Mouse (Mus musculus) midbrain, embryonic 11.5 days (tissue): ENCODE measurements around the gene Mfn2. TPM values are rescaled to one million over a fixed set of nuclear protein-coding genes. Genes with fewer than 3 reads are reported as not detected.

ENCODE experiments used
- ATAC-seq: fragments of 200-750 bp; cut with Nextera tagmentation; 2 replicates; pipeline ENCODE4 v1.8.0; 2017; ENCODE audit warnings: moderate TSS enrichment, moderate library complexity; ENCODE audit not compliant: low FRiP score
- DNase-seq: peaks from one replicate; pipeline ENCODE4 v3.0.0; 2015; ENCODE audit warnings: low spot score; ENCODE audit errors: missing footprints
- H3K27ac ChIP-seq: fragments of 300-500 bp; sonication (generic); 2 replicates; pipeline ENCODE4 v1.5.1; 2014; ENCODE audit warnings: low read depth, low read length
- H3K27me3 ChIP-seq: fragments of 300-500 bp; sonication (generic); 2 replicates; pipeline ENCODE4 v1.6.1; 2014; ENCODE audit warnings: mild to moderate bottlenecking, low read length, moderate library complexity, mixed read lengths; ENCODE audit not compliant: control insufficient read depth, insufficient read depth
- H3K36me3 ChIP-seq: fragments of 300-500 bp; sonication (generic); 2 replicates; pipeline ENCODE4 v1.6.1; 2014; ENCODE audit warnings: mild to moderate bottlenecking, low read length, moderate library complexity, mixed read lengths; ENCODE audit not compliant: control insufficient read depth, insufficient read depth
- H3K4me1 ChIP-seq: fragments of 300-500 bp; sonication (generic); 2 replicates; pipeline ENCODE4 v1.6.1; 2014; ENCODE audit warnings: low read length; ENCODE audit not compliant: control insufficient read depth, insufficient read depth
- H3K4me2 ChIP-seq: fragments of 300-500 bp; sonication (generic); 2 replicates; pipeline ENCODE4 v1.6.1; 2014; ENCODE audit warnings: mild to moderate bottlenecking, moderate library complexity
- H3K4me3 ChIP-seq: fragments of 300-500 bp; sonication (generic); 2 replicates; pipeline ENCODE4 v1.5.1; 2014; ENCODE audit warnings: low read depth, low read length
- H3K9ac ChIP-seq: fragments of 300-500 bp; sonication (generic); 2 replicates; pipeline ENCODE4 v1.6.1; 2014; ENCODE audit warnings: low read length
- H3K9me3 ChIP-seq: fragments of 300-500 bp; sonication (generic); 2 replicates; pipeline ENCODE4 v1.6.1; 2016; ENCODE audit warnings: low read length; ENCODE audit not compliant: control insufficient read depth
- WGBS: fragments of 180-500 bp; shearing (Covaris S2); extraction: QIAGEN DNeasy Blood & Tissue Kit; methylation state at CpG from one replicate; pipeline ENCODE4 v1.1.7; 2014; 5-methylcytosine and 5-hydroxymethylcytosine counted together
- polyA plus RNA-seq: library from polyadenylated mRNA; unstranded; fragments of >200 nt; fragmentation: Nextera tagmentation; extraction: Ambion mirVana; gene quantifications from 2 replicates; pipeline ENCODE4 v1.2.1, GENCODE M21; 2014

The Mfn2 gene
- polyA plus RNA-seq, 1 experiment from 2014 or later = 42.4 TPM

DNA sequence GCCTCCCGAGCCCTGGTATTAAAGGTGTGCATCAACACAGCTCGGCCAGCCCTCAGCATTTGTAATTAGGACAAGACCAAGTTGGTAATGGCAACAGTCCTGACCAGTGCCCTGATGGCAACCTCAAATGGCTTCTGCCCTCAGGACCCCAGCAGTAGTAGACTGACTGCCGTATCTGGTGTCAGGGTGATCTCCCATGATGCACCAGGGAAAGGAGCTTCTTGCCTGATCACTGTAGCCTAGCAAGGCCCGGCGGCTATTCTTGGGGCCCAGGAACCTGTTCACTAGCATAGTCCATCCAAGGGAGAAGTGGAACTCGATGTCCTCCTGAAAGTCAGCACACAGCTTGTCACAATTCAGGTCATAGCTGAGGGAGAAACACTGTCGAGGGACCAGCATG, 22.7 kb downstream of the Mfn2 start:
- no peaks in the 10 kb centered on the region for H3K27me3 ChIP-seq
- H3K4me3 ChIP-seq = no peak overlapping the region
- H3K36me3 ChIP-seq = peaks cover 26% of the 10 kb centered on the region
- H3K9ac ChIP-seq = no peak overlapping the region
- no peaks in the 10 kb centered on the region for H3K9me3 ChIP-seq
- 95% methylated on average over 7 of the region's 7 CpGs for WGBS
- H3K4me1 ChIP-seq = no peaks in the 10 kb centered on the region
- H3K27ac ChIP-seq = no peak overlapping the region
- no peak overlapping the region for H3K4me2 ChIP-seq
- DNase-seq (no peak), ATAC-seq (no peak)

DNA sequence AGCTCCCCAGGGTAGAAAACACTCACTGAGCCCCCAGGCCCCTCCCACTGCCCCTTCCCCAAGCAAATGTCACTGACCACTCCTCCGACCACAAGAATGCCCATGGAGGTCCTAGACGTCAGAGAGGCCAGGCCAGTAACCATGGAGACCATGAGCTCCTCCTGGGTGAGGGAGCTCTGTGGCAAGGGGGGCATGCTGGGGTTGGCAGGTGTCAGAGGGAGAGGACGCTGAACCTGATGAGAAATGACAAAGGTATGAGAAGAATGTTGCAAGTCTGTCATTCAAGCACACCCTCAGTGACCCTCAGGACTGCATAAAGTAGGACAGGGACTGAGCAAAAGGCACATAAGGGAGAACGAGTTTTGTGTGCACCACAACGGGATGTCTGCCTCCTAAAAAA, 24.6 kb downstream of the Mfn2 start:
- no peaks in the 10 kb centered on the region for H3K27me3 ChIP-seq
- WGBS = 61% methylated on average over 5 of the region's 5 CpGs
- H3K4me2 ChIP-seq = no peak overlapping the region
- no peak overlapping the region for H3K27ac ChIP-seq
- no peak overlapping the region for H3K4me3 ChIP-seq
- ATAC-seq (peak; percentile 25; the same call in 1 of the 2 replicates), DNase-seq (no peak)
- no peaks in the 10 kb centered on the region for H3K9me3 ChIP-seq
- no peaks in the 10 kb centered on the region for H3K4me1 ChIP-seq
- H3K36me3 ChIP-seq = peaks cover 26% of the 10 kb centered on the region
- H3K9ac ChIP-seq = no peak overlapping the region

DNA sequence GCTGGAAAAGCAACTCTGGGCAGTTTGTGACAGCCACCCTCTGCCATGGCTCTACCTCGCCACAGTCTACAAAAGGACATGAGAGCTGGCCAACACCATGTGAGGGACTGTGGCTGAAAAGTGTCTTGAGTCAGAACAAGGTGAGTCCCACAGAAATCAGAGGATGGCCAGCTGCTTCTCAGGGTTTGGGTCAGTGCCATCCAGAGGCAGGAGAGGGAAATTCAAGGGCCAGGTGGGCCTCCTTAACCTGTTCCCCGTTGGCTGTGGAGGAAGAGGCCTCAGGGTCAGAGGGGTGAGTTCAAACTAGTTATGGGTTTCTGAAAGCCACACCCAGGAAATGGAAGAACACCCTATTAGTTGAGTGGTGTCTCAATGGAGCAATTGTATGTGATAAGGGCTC, 25.0 kb downstream of the Mfn2 start:
- Histone ChIP-seq H3K4me2 (no peak overlapping the region), H3K9ac (no peak overlapping the region), H3K9me3 (no peaks in the 10 kb centered on the region), H3K4me3 (no peak overlapping the region), H3K27me3 (no peaks in the 10 kb centered on the region), H3K4me1 (no peaks in the 10 kb centered on the region), H3K36me3 (peaks cover 29% of the 10 kb centered on the region), H3K27ac (no peak overlapping the region)
- ATAC-seq = no peak
- no peak for DNase-seq
- 85% methylated on average over 2 of the region's 2 CpGs for WGBS

DNA sequence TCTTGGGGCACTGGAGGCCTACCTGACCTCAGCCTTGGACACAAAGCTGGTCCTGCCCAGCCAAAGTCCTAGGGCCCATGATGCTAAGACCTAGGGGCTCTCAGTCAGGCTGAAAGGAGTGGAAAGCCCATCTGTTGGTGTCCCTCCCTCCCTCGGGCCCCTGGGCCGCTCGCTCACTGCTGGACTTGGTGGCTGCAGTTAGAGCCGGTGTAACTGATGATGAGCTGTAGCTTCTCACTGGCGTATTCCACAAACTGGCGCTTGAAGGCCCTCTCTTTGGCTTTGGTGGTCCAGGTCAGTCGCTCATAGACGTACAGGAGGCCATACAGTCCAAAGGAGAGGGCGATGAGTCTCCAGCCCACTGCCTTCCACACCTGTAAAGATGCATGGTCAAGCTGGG, 26.0 kb downstream of the Mfn2 start:
- no peak overlapping the region for H3K9ac ChIP-seq
- no peak for ATAC-seq
- H3K4me2 ChIP-seq = no peak overlapping the region
- peaks cover 30% of the 10 kb centered on the region for H3K36me3 ChIP-seq
- H3K27me3 ChIP-seq = no peaks in the 10 kb centered on the region
- H3K4me1 ChIP-seq = no peaks in the 10 kb centered on the region
- DNase-seq = no peak
- no peak overlapping the region for H3K27ac ChIP-seq
- 97% methylated on average over 9 of the region's 9 CpGs for WGBS
- H3K9me3 ChIP-seq = no peaks in the 10 kb centered on the region
- H3K4me3 ChIP-seq = no peak overlapping the region

DNA sequence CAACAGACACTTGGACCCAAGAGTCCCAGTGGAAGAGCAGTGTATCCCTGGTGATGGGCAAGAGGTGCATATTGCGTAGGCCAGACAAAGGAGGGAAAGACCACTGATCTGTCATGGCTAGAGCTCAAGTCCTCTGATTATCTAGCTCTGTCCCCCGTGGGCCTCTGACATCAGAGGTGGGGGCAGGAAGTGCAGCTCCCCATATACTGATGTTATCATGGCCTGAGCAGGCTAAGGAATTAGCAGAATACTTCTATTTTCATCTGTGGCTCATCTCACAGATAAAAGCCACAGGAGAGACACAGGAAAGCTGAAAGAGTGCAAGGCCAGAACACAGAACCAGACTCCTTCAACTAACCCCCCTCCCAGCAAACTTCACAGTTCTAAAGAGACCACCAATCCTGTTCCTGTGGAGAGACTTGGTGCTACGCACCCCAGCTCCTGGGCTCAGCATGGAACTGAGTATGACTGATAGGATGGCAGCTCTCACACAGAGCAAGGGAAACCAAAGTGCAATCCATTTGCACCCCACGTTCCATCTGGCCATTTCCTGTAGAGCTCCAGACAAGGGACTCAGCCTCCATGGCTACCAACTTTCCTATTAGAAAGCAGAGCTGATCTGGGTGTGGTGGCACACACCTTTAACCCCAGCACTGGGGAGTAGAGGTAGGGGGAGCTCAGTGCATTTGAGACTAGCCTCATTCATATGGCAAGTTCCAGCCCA, 28.5 kb downstream of the Mfn2 start:
- 96% methylated on average over 4 of the region's 4 CpGs for WGBS
- Histone ChIP-seq H3K9me3 (no peaks in the 10 kb centered on the region), H3K4me1 (no peaks in the 10 kb centered on the region), H3K27me3 (no peaks in the 10 kb centered on the region), H3K36me3 (peaks cover 26% of the 10 kb centered on the region), H3K27ac (no peak overlapping the region), H3K4me2 (no peak overlapping the region), H3K9ac (no peak overlapping the region), H3K4me3 (no peak overlapping the region)
- DNase-seq = no peak
- no peak for ATAC-seq

GRCm38 (mm10) chr4:147869238-147869637, 35.3 kb downstream of the Mfn2 start:
- no peak overlapping the region for H3K27ac ChIP-seq
- H3K9ac ChIP-seq = peak overlapping the region; percentile 77

DNA sequence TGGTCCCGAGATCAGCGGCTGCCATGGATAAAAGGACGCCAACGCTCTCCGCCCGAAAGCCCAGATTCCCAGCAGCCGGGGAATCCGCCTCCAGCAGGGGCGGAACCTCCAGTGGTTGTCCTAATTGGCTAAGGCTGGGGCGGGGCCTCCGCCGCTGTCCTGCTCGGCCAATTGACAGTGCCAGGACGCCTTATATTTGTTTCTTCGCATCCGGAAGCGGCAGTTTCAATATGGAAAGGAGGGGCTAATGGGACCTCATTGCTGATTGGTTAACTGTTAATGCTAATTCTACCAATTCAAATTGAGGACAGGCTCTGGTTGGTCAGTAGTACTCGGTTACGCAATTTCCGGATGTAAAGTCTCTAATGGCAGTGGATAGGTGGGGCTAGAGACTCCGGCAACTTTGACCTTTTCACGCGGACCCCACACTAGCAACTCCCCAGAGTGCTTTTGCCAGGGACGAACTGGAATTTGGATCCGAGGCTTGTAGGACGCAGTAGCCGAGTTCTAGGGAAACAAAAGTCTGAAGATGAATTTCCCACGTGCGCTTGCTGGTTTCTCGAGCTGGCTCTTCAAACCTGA, 36.0 kb downstream of the Mfn2 start, which contains the start of the genes Miip and Fv1:
Miip (minus strand) TSS at position 367 of the 582 bp plus-strand sequence.
Fv1 (plus strand) TSS at position 530 of the 582 bp plus-strand sequence.
- 0% methylated on average over 30 of the region's 30 CpGs for WGBS
- no peaks in the 10 kb centered on the region for H3K27me3 ChIP-seq
- peak within 1 kb of the TSS; percentile 63 for H3K27ac ChIP-seq
- H3K36me3 ChIP-seq = peaks cover 21% of the 10 kb centered on the region
- DNase-seq = peak; percentile 98
- H3K9me3 ChIP-seq = no peaks in the 10 kb centered on the region
- peak within 1 kb of the TSS; percentile 84 for H3K4me2 ChIP-seq
- H3K4me3 ChIP-seq = peak within 1 kb of the TSS; percentile 87
- peaks cover 19% of the 10 kb centered on the region for H3K4me1 ChIP-seq
- peak; percentile 98 for ATAC-seq
- peak within 1 kb of the TSS; percentile 86 for H3K9ac ChIP-seq

More at GRCm38 (mm10) chr4:147869238-147869637, 35.3 kb downstream of the Mfn2 start:
- peaks cover 19% of the 10 kb centered on the region for H3K4me1 ChIP-seq
- DNase-seq (peak; percentile 88), ATAC-seq (no peak)
- H3K27me3 ChIP-seq = no peaks in the 10 kb centered on the region
- peak overlapping the region; percentile 87 for H3K4me3 ChIP-seq
- H3K4me2 ChIP-seq = peak overlapping the region; percentile 84
- no peaks in the 10 kb centered on the region for H3K9me3 ChIP-seq
- peaks cover 19% of the 10 kb centered on the region for H3K36me3 ChIP-seq
- WGBS = 19% methylated on average over 5 of the region's 5 CpGs

- Histone ChIP-seq H3K4me2 (peak overlapping the region; percentile 73), H3K4me3 (peak overlapping the region; percentile 87), H3K27me3 (no peaks in the 10 kb centered on the region), H3K4me1 (peaks cover 19% of the 10 kb centered on the region), H3K9ac (peak overlapping the region; percentile 86), H3K9me3 (no peaks in the 10 kb centered on the region), H3K36me3 (peaks cover 18% of the 10 kb centered on the region), H3K27ac (peak overlapping the region; percentile 63)
- ATAC-seq (no peak), DNase-seq (no peak)
- 13% methylated on average over 22 of the region's 22 CpGs for WGBS
Observed at GRCm38 (mm10) chr4:147867563-147868449, 36.7 kb downstream of the Mfn2 start.
